Mouse (Mus musculus): Measurements from ENCODE around the gene Gtf2h4. TPM values are rescaled to one million over a fixed set of nuclear protein-coding genes. Genes with fewer than 3 reads are reported as not detected.

Gtf2h4 gene
- polyA plus RNA-seq, 1 experiment from 2014 or later: 36.1 TPM

GRCm38 (mm10) chr17:35703751-35704271, 30.3 kb upstream of the Gtf2h4 start:
- Histone ChIP-seq H3K9me3 (no peaks in the 10 kb centered on the region), H3K9ac (replicated peaks) (peak overlapping the region; percentile 59), H3K4me2 (replicated peaks) (peak overlapping the region; percentile 89), H3K27me3 (no peaks in the 10 kb centered on the region), H3K4me1 (peaks cover 56% of the 10 kb centered on the region), H3K27ac (replicated peaks) (peak overlapping the region; percentile 99), H3K36me3 (no peaks in the 10 kb centered on the region), H3K4me3 (peak overlapping the region; percentile 47)
- under 1% methylated on average over 14 of the region's 14 CpGs for WGBS
- ATAC-seq (replicated peaks): peak; percentile 42

DNA sequence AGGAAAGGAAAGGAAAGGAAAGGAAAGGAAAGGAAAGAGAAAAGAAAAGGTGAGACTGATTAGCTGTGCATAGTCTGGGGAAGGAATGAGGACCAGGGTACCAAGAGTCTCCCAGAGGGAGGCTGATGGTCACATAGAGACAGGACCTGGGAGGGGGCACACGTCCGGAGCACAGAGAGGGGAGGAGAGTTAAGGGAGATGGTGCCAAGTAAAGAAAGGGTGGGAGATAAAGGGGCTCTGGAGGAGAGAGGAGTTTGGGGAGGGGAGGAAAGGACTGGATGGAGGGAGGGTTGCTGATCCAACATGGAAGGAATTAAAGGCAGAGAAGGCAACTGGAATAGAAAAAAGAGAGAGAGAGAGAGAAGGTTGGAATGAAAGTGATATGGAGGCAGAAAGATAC, 29.5 kb upstream of the Gtf2h4 start:
- peak overlapping the region; percentile 67 for H3K4me3 ChIP-seq
- WGBS: 4% methylated on average over 2 of the region's 2 CpGs
- H3K36me3 ChIP-seq: no peaks in the 10 kb centered on the region
- H3K4me1 ChIP-seq: peaks cover 63% of the 10 kb centered on the region
- H3K9me3 ChIP-seq: no peaks in the 10 kb centered on the region
- no peak for ATAC-seq (replicated peaks)
- H3K4me2 ChIP-seq (replicated peaks): peak overlapping the region; percentile 89
- H3K27ac ChIP-seq (replicated peaks): peak overlapping the region; percentile 99
- peak overlapping the region; percentile 84 for H3K9ac ChIP-seq (replicated peaks)
- no peaks in the 10 kb centered on the region for H3K27me3 ChIP-seq

DNA sequence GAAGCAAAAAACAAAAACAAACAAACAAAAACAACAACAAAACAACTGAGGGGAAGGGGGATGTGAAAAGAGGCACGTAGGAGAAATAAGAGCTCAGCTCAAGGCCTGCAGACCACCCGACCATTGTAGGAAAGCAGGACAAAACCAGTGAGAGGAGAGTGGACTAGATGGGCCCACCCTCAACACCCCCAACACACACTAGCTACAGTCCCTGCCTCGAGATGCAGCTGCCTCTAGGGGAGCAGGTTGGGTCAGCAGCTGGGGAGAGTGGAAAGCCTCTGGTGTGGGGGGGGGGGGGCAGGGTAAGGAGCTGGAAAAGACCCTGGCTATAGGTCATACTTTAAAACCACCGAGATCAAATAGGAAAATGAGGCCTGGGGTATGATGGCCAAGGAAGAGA, 29.1 kb upstream of the Gtf2h4 start:
- Histone ChIP-seq H3K4me2 (replicated peaks) (peak overlapping the region; percentile 89), H3K4me3 (peak overlapping the region; percentile 67), H3K36me3 (no peaks in the 10 kb centered on the region), H3K27me3 (no peaks in the 10 kb centered on the region), H3K27ac (replicated peaks) (peak overlapping the region; percentile 99), H3K9ac (replicated peaks) (peak overlapping the region; percentile 84), H3K4me1 (peaks cover 68% of the 10 kb centered on the region), H3K9me3 (no peaks in the 10 kb centered on the region)
- ATAC-seq (replicated peaks): no peak
- WGBS: 2% methylated on average over 4 of the region's 4 CpGs

DNA sequence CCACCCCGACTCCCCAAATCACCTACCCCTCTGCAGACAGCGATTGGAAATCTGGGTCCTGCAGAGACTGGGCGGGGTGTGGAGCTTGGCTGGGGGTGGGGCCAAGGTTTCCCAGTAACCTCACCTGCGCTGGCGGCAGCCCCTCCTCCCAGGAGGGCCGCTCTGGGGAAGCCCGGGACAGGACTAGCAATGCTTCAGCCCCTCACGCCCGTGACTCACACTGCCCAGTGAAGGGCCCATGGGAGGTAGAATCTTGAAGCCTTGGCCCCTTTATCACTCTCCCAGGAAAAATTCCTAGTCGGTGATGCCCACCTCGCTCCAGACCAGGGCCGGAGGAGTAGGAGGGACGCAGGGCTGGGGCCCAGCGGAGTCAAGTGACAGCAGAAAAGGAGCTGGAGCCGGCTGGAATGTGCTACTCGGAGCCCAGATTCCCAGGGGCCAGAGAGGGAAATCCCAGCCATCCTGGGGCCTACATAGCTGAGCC, 28.5 kb upstream of the Gtf2h4 start:
- H3K9ac ChIP-seq (replicated peaks): peak overlapping the region; percentile 84
- H3K4me3 ChIP-seq: peak overlapping the region; percentile 67
- H3K36me3 ChIP-seq: no peaks in the 10 kb centered on the region
- peak overlapping the region; percentile 99 for H3K27ac ChIP-seq (replicated peaks)
- no peak for ATAC-seq (replicated peaks)
- H3K4me2 ChIP-seq (replicated peaks): peak overlapping the region; percentile 89
- H3K4me1 ChIP-seq: peaks cover 74% of the 10 kb centered on the region
- H3K9me3 ChIP-seq: no peaks in the 10 kb centered on the region
- H3K27me3 ChIP-seq: no peaks in the 10 kb centered on the region
- 1% methylated on average over 16 of the region's 16 CpGs for WGBS

- ATAC-seq (replicated peaks): no peak
- WGBS: under 1% methylated on average over 16 of the region's 16 CpGs
- H3K4me1 ChIP-seq: peaks cover 80% of the 10 kb centered on the region
- no peaks in the 10 kb centered on the region for H3K27me3 ChIP-seq
- peak overlapping the region; percentile 99 for H3K27ac ChIP-seq (replicated peaks)
- H3K4me2 ChIP-seq (replicated peaks): peak overlapping the region; percentile 89
- H3K36me3 ChIP-seq: no peaks in the 10 kb centered on the region
- no peaks in the 10 kb centered on the region for H3K9me3 ChIP-seq
- peak overlapping the region; percentile 67 for H3K4me3 ChIP-seq
- H3K9ac ChIP-seq (replicated peaks): peak overlapping the region; percentile 84
These were observed 27.9 kb upstream of the Gtf2h4 start for GRCm38 (mm10) chr17:35701203-35701977.

- Histone ChIP-seq H3K4me2 (replicated peaks) (peak overlapping the region; percentile 89), H3K36me3 (no peaks in the 10 kb centered on the region), H3K27ac (replicated peaks) (peak overlapping the region; percentile 99), H3K4me1 (peaks cover 79% of the 10 kb centered on the region), H3K27me3 (no peaks in the 10 kb centered on the region), H3K4me3 (peak overlapping the region; percentile 67), H3K9me3 (no peaks in the 10 kb centered on the region), H3K9ac (replicated peaks) (peak overlapping the region; percentile 84)
- WGBS: 1% methylated on average over 33 of the region's 66 CpGs
- ATAC-seq (replicated peaks): peak; percentile 53
These were observed 26.9 kb upstream of the Gtf2h4 start for GRCm38 (mm10) chr17:35700371-35700961.

DNA sequence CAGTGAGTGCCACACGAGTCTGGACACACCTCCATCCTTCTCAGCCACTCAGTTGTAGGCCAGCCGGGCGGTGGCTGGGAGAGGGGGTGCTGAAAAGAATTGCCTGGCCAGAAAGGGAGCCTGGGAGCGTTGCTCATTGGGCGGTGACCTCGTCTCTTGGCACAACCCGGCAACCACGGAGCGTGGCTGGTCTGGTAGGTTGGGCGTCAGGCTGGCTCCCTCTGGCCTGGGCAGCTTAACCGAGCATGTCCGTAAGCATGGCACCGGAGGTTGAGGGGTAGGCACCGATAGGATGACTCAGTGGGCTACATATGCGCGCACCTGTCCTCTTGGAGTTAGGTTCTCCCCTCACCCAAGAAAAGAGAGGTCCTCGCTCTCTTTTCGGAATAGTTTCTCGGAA, 26.4 kb upstream of the Gtf2h4 start:
- Histone ChIP-seq H3K27ac (replicated peaks) (peak overlapping the region; percentile 99), H3K4me1 (peaks cover 74% of the 10 kb centered on the region), H3K9me3 (no peaks in the 10 kb centered on the region), H3K27me3 (no peaks in the 10 kb centered on the region), H3K9ac (replicated peaks) (peak overlapping the region; percentile 84), H3K4me2 (replicated peaks) (peak overlapping the region; percentile 89), H3K4me3 (peak overlapping the region; percentile 67), H3K36me3 (peaks cover 3% of the 10 kb centered on the region; the same call in 1 of the 2 replicates)
- 1% methylated on average over 19 of the region's 19 CpGs for WGBS
- 0 out of 2 replicates have a peak, but pooled peaks have one; percentile 1 for ATAC-seq (replicated peaks)

DNA sequence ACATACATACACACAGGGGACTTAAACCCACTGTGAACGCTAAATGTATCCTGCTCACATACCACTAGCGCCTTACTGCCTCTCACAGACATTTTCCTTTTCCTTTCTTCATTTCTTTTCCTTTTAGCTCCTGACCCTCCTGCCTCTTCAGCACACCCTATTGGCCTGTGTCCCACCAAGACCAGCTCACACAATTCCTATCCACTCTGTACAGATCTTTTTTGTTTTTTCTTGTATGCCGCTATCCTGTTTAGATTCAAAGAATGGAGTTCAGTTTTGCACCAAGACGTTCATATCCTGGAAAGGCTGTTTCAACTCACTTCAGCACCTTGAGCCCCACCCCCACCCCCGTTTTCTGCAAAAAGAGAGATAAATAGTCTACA, 25.0 kb upstream of the Gtf2h4 start:
- Histone ChIP-seq H3K4me2 (replicated peaks) (peak overlapping the region; percentile 89), H3K4me1 (peaks cover 60% of the 10 kb centered on the region), H3K27me3 (no peaks in the 10 kb centered on the region), H3K36me3 (peaks cover 8% of the 10 kb centered on the region), H3K27ac (replicated peaks) (peak overlapping the region; percentile 99), H3K9ac (replicated peaks) (peak overlapping the region; percentile 71), H3K4me3 (peak overlapping the region; percentile 47), H3K9me3 (no peaks in the 10 kb centered on the region)
- 12% methylated on average over 5 of the region's 5 CpGs for WGBS
- ATAC-seq (replicated peaks): no peak

DNA sequence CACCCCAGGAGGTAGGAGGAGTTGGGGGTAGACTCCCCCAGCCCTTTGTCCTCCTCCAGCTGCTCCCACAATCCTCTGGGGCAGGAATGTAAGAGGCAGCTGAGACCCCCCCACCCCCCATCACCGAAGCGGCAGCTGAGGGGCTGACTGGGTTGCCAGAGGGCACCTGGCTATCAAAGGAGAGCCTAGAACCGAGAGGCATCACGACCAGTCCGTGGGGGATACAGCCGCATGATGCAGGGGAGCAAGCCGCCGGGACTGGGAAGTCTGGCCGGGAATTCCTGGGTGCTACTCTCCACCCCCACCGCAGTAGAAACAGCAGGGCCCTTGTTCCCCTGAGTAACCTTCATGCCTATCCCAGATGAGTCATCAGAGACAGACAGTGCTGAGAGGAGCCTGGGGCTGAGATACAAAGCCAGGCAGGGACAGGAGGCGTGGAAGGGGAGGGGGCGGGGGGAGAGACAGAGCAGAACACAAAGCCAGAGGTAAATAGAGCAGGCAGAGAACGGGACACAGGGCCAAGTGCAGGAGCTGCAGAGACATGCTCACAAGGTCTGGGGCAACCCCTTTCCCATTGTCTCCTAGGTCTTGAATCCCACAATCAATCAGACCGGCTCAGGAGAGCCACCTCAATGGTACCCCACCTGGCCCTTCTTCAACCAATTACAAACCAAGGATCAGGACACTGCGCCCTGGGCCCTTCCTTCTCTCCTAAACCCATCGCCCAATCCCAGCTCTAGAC, 24.4 kb upstream of the Gtf2h4 start:
- Histone ChIP-seq H3K4me2 (replicated peaks) (peak overlapping the region; percentile 89), H3K4me3 (peak overlapping the region; percentile 47), H3K36me3 (peaks cover 14% of the 10 kb centered on the region), H3K9me3 (no peaks in the 10 kb centered on the region), H3K27ac (replicated peaks) (peak overlapping the region; percentile 99), H3K9ac (replicated peaks) (peak overlapping the region; percentile 71), H3K4me1 (peaks cover 60% of the 10 kb centered on the region), H3K27me3 (no peaks in the 10 kb centered on the region)
- WGBS: under 1% methylated on average over 16 of the region's 16 CpGs
- ATAC-seq (replicated peaks): peak; percentile 54

- peaks cover 19% of the 10 kb centered on the region for H3K36me3 ChIP-seq
- peak overlapping the region; percentile 99 for H3K27ac ChIP-seq (replicated peaks)
- H3K4me2 ChIP-seq (replicated peaks): peak overlapping the region; percentile 89
- H3K4me3 ChIP-seq: peak overlapping the region; percentile 47
- peaks cover 57% of the 10 kb centered on the region for H3K4me1 ChIP-seq
- peak overlapping the region; percentile 71 for H3K9ac ChIP-seq (replicated peaks)
- no peaks in the 10 kb centered on the region for H3K27me3 ChIP-seq
- peak; percentile 36 for ATAC-seq (replicated peaks)
- WGBS: 6% methylated on average over 1 of the region's 1 CpGs
- H3K9me3 ChIP-seq: no peaks in the 10 kb centered on the region
These were observed 23.9 kb upstream of the Gtf2h4 start for GRCm38 (mm10) chr17:35697429-35697758.

GRCm38 (mm10) chr17:35696691-35697090, 23.2 kb upstream of the Gtf2h4 start:
- ATAC-seq (replicated peaks): no peak
- H3K9ac ChIP-seq (replicated peaks): peak overlapping the region; percentile 71; the same call in 1 of the 2 replicates
- peak overlapping the region; percentile 89 for H3K4me2 ChIP-seq (replicated peaks)
- H3K4me3 ChIP-seq: peak overlapping the region; percentile 47
- H3K4me1 ChIP-seq: peaks cover 50% of the 10 kb centered on the region
- peak overlapping the region; percentile 99 for H3K27ac ChIP-seq (replicated peaks)
- H3K27me3 ChIP-seq: no peaks in the 10 kb centered on the region
- WGBS: 39% methylated on average over 6 of the region's 6 CpGs
- H3K9me3 ChIP-seq: no peaks in the 10 kb centered on the region
- peaks cover 26% of the 10 kb centered on the region for H3K36me3 ChIP-seq

DNA sequence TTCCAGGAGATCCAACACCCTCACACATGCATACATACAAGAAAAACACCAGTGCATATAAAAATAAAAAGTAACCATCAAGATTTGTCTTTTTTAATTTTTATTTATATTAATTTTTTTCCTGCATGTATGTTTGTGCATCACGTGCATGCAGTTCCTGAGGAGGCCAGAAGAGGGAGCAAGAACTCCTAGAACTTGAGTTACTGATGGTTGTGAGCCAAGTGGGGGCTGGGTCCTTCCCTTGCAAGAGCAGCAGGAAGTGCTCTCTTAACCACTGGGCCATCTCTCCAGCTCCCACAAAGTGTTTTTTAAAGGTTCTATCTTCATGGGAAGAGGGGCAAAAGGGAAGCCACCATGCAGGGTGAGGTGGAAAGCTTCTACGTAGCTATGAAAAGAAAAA, 21.8 kb upstream of the Gtf2h4 start:
- no peak overlapping the region for H3K27ac ChIP-seq (replicated peaks)
- H3K4me2 ChIP-seq (replicated peaks): no peak overlapping the region
- H3K36me3 ChIP-seq: peaks cover 40% of the 10 kb centered on the region
- no peak for ATAC-seq (replicated peaks)
- no peak overlapping the region for H3K9ac ChIP-seq (replicated peaks)
- 96% methylated on average over 2 of the region's 2 CpGs for WGBS
- no peaks in the 10 kb centered on the region for H3K27me3 ChIP-seq
- no peak overlapping the region for H3K4me3 ChIP-seq
- H3K4me1 ChIP-seq: peaks cover 43% of the 10 kb centered on the region
- H3K9me3 ChIP-seq: no peaks in the 10 kb centered on the region

Data from forebrain, embryonic 15.5 days (tissue).